Mouse (Mus musculus) CH12.LX (cell line): ENCODE measurements around the gene Prr13.

Source experiments
- CTCF ChIP-seq, 2 experiments: IDR thresholded peaks in 1 of 2; conservative IDR thresholded peaks in 1 of 2; 2 replicates each; pipeline ENCODE4 v1.5.1; 2011 to 2012; ENCODE audit warnings: low read depth in 2 of 2, low read length in 2 of 2, improper control_type of control experiment in 1 of 2, inconsistent platforms in 1 of 2, mild to moderate bottlenecking in 1 of 2, moderate library complexity in 1 of 2
- IRF4 ChIP-seq: IDR thresholded peaks from 2 replicates; pipeline ENCODE4 v1.6.1; 2014; ENCODE audit warnings: low read depth, mild to moderate bottlenecking, inconsistent platforms, low read length, improper control_type of control experiment
- POLR2A ChIP-seq: IDR thresholded peaks from 2 replicates; pipeline ENCODE4 v1.6.1; 2011; ENCODE audit warnings: low read depth, mild to moderate bottlenecking, improper control_type of control experiment, low read length
- UBTF ChIP-seq: IDR thresholded peaks from 2 replicates; pipeline ENCODE4 v1.6.1; 2012; ENCODE audit warnings: low read depth, mild to moderate bottlenecking, inconsistent platforms, low read length, improper control_type of control experiment, moderate library complexity

- TF ChIP-seq POLR2A: no peak
- no peak for TF ChIP-seq IRF4
- TF ChIP-seq CTCF (conservative IDR thresholded peaks at IDR 0.05 in 1 of 2, IDR thresholded peaks at IDR 0.05 in 1 of 2; ENCODE audit: low read depth in 2 of 2, low read length in 2 of 2): no peak
- no peak for TF ChIP-seq UBTF
Measured at GRCm38 (mm10) chr15:102487664-102488063, 28.8 kb downstream of the Prr13 start.
